Mouse (Mus musculus): Measurements from ENCODE around the gene Mocs2. TPM values are rescaled to one million over a fixed set of nuclear protein-coding genes. Genes with fewer than 3 reads are reported as not detected.

The Mocs2 gene
- total and polyA plus RNA-seq, 3 experiments, result 37.4 to 59.2 TPM; not detected in 1

GRCm38 (mm10) chr13:114822871-114823270 lies 4.8 kb downstream of the Mocs2 start:
- no peak overlapping the region for H3K27ac ChIP-seq (ENCODE audit: control insufficient read depth, low read depth, low read length)
- peaks cover 3 to 4% of the 10 kb centered on the region in 2 experiments for H3K36me3 ChIP-seq (ENCODE audit: control insufficient read depth in 1 of 2, insufficient read depth in 2 of 2, low read length in 2 of 2)
- no peaks in the 10 kb centered on the region for H3K9me3 ChIP-seq (replicated peaks; ENCODE audit: insufficient read depth, low read length)
- DNase-seq (ENCODE audit: low read depth, low spot score), result no peak
- no peak overlapping the region for H3K4me3 ChIP-seq (ENCODE audit: control insufficient read depth in 1 of 2, insufficient read depth in 1 of 2, low read depth in 2 of 2, low read length in 2 of 2)
- no peak overlapping the region for H3K9ac ChIP-seq (ENCODE audit: control insufficient read depth, low read depth, low read length, poor library complexity, severe bottlenecking)
- peaks cover 0 to 7% of the 10 kb centered on the region in 2 experiments; a peak in 2 of 4 replicates for H3K4me1 ChIP-seq (ENCODE audit: control insufficient read depth in 1 of 2, insufficient read depth in 2 of 2, low read length in 2 of 2)
- H3K27me3 ChIP-seq (ENCODE audit: control insufficient read depth in 1 of 2, insufficient read depth in 2 of 2, low read length in 2 of 2), result no peaks in the 10 kb centered on the region
- TF ChIP-seq USF1 (IDR thresholded peaks at IDR 0.05; ENCODE audit: low read depth, low read length), result no peak
- no peak for TF ChIP-seq ETS1 (IDR thresholded peaks at IDR 0.05; ENCODE audit: low read depth, low read length)
- no peak for TF ChIP-seq ZKSCAN1 (IDR thresholded peaks at IDR 0.05; ENCODE audit: low read depth, low read length)
- TF ChIP-seq RAD21 (IDR thresholded peaks at IDR 0.05; ENCODE audit: low read depth, low read length), result no peak
- no peak for TF ChIP-seq HCFC1 (IDR thresholded peaks at IDR 0.05; ENCODE audit: low read depth, low read length)
- TF ChIP-seq MEF2A (IDR thresholded peaks at IDR 0.05; ENCODE audit: extremely low read depth, insufficient replicate concordance, low read depth, low read length, poor library complexity, severe bottlenecking), result no peak
- no peak for TF ChIP-seq CHD2 (IDR thresholded peaks at IDR 0.05; ENCODE audit: low read length)
- TF ChIP-seq ZNF384 (IDR thresholded peaks at IDR 0.05; ENCODE audit: low read depth, low read length), result no peak
- no peak for TF ChIP-seq KAT2A (conservative IDR thresholded peaks at IDR 0.05; ENCODE audit: low read depth, low read length)
- TF ChIP-seq ZMIZ1 (IDR thresholded peaks at IDR 0.05; ENCODE audit: low read depth, low read length), result no peak
- no peak for TF ChIP-seq ZC3H11A (IDR thresholded peaks at IDR 0.05; ENCODE audit: low read depth, low read length)
- TF ChIP-seq ELF1 (IDR thresholded peaks at IDR 0.05; ENCODE audit: low read depth, low read length), result no peak
- no peak for TF ChIP-seq MXI1 (IDR thresholded peaks at IDR 0.05; ENCODE audit: low read depth, low read length)
- H3K79me2 ChIP-seq (ENCODE audit: control insufficient read depth, insufficient read depth, low read length, poor library complexity), result peaks cover 6% of the 10 kb centered on the region

GRCm38 (mm10) chr13:114825377-114825855 lies 7.4 kb downstream of the Mocs2 start:
- Histone ChIP-seq H3K4me1 (ENCODE audit: control insufficient read depth in 1 of 2, insufficient read depth in 2 of 2, low read length in 2 of 2) (no peaks in the 10 kb centered on the region), H3K27me3 (ENCODE audit: control insufficient read depth in 1 of 2, insufficient read depth in 2 of 2, low read length in 2 of 2) (no peaks in the 10 kb centered on the region), H3K9me3 (replicated peaks; ENCODE audit: insufficient read depth, low read length) (no peaks in the 10 kb centered on the region), H3K4me3 (ENCODE audit: control insufficient read depth in 1 of 2, insufficient read depth in 1 of 2, low read depth in 2 of 2, low read length in 2 of 2) (no peak overlapping the region), H3K36me3 (ENCODE audit: control insufficient read depth in 1 of 2, insufficient read depth in 2 of 2, low read length in 2 of 2) (peaks cover 0 to 3% of the 10 kb centered on the region in 2 experiments; a peak in 2 of 4 replicates), H3K27ac (ENCODE audit: control insufficient read depth, low read depth, low read length) (no peak overlapping the region), H3K9ac (ENCODE audit: control insufficient read depth, low read depth, low read length, poor library complexity, severe bottlenecking) (no peak overlapping the region), H3K79me2 (ENCODE audit: control insufficient read depth, insufficient read depth, low read length, poor library complexity) (no peaks in the 10 kb centered on the region)
- no peak for DNase-seq (ENCODE audit: low read depth, low spot score)
- no peak for TF ChIP-seq JUND (IDR thresholded peaks at IDR 0.05; ENCODE audit: low read depth, low read length)
- no peak for TF ChIP-seq MYC (IDR thresholded peaks at IDR 0.05; ENCODE audit: low read depth, low read length)
- TF ChIP-seq POLR2AphosphoS2 (IDR thresholded peaks at IDR 0.05; ENCODE audit: low read length), result no peak
- TF ChIP-seq ZC3H11A (IDR thresholded peaks at IDR 0.05; ENCODE audit: low read depth, low read length), result no peak
- TF ChIP-seq MAFK (IDR thresholded peaks at IDR 0.05; ENCODE audit: borderline replicate concordance, low read depth, low read length), result no peak

All from MEL (cell line).